Mouse (Mus musculus) heart, postnatal 0 days (tissue): Measurements from ENCODE around the gene Cacng6. TPM values are rescaled to one million over a fixed set of nuclear protein-coding genes. Genes with fewer than 3 reads are reported as not detected.

Experiments
- ATAC-seq: fragments of 200-750 bp; cut with Nextera tagmentation; 2 replicates; pipeline ENCODE4 v1.8.0; 2017; ENCODE audit warnings: low read depth, moderate number of reproducible peaks, moderate library complexity; ENCODE audit not compliant: insufficient read depth
- DNase-seq: peaks from one replicate; pipeline ENCODE4 v3.0.0-alpha.2; 2016; ENCODE audit warnings: low spot score
- H3K27ac ChIP-seq: fragments of 300-500 bp; sonication (generic); 2 replicates; pipeline ENCODE4 v1.5.1; 2014; ENCODE audit warnings: low read depth, mild to moderate bottlenecking
- H3K27me3 ChIP-seq: fragments of 300-500 bp; sonication (generic); 2 replicates; pipeline ENCODE4 v1.6.1; 2014; ENCODE audit warnings: low read length, mixed read lengths; ENCODE audit not compliant: control insufficient read depth, insufficient read depth
- H3K36me3 ChIP-seq: fragments of 300-500 bp; sonication (generic); replicated peaks from 2 replicates; pipeline ENCODE4 v1.6.1; 2014; ENCODE audit warnings: low read length, mixed read lengths; ENCODE audit not compliant: control insufficient read depth, insufficient read depth
- H3K4me1 ChIP-seq: fragments of 300-500 bp; sonication (generic); 2 replicates; pipeline ENCODE4 v1.6.1; 2014; ENCODE audit warnings: antibody characterized with exemption; ENCODE audit not compliant: control insufficient read depth, insufficient read depth
- H3K4me2 ChIP-seq: fragments of 300-500 bp; sonication (generic); 2 replicates; pipeline ENCODE4 v1.6.1; 2014; ENCODE audit warnings: low read depth, mild to moderate bottlenecking, low read length, moderate library complexity
- H3K4me3 ChIP-seq: fragments of 300-500 bp; sonication (generic); 2 replicates; pipeline ENCODE4 v1.5.1; 2014; ENCODE audit warnings: low read depth, low read length
- H3K9ac ChIP-seq: fragments of 300-500 bp; sonication (generic); replicated peaks from 2 replicates; pipeline ENCODE4 v1.6.1; 2014; ENCODE audit warnings: low read depth, low read length, mixed read lengths
- H3K9me3 ChIP-seq: fragments of 300-500 bp; sonication (generic); replicated peaks from 2 replicates; pipeline ENCODE4 v1.6.1; 2016; ENCODE audit warnings: low read length; ENCODE audit not compliant: control insufficient read depth
- CTCF ChIP-seq: IDR thresholded peaks from 2 replicates; pipeline ENCODE4 v1.5.1; 2016; ENCODE audit warnings: antibody characterized with exemption, control low read depth, low read depth
- EP300 ChIP-seq: IDR thresholded peaks from 2 replicates; pipeline ENCODE4 v1.6.1; 2016; ENCODE audit warnings: antibody characterized with exemption, low read depth
- WGBS: fragments of 180-500 bp; shearing (Covaris S2); extraction: QIAGEN DNeasy Blood & Tissue Kit; methylation state at CpG from one replicate; pipeline ENCODE4 v1.1.7; 2014; 5-methylcytosine and 5-hydroxymethylcytosine counted together
- polyA plus RNA-seq: library from polyadenylated mRNA; unstranded; fragments of >200 nt; fragmentation: Nextera tagmentation; extraction: Ambion mirVana; gene quantifications from 2 replicates; pipeline ENCODE4 v1.2.1, GENCODE M21; 2015
- total RNA-seq: library from RNA; depleted of rRNA; stranded (reverse); fragments of >200 nt; gene quantifications from 2 replicates; pipeline ENCODE4 v1.2.3, GENCODE M21; 2014; ENCODE audit warnings: low replicate concordance

The Cacng6 gene
- total and polyA plus RNA-seq, 2 experiments from 2014 or later = 20.4 to 21.3 TPM

DNA sequence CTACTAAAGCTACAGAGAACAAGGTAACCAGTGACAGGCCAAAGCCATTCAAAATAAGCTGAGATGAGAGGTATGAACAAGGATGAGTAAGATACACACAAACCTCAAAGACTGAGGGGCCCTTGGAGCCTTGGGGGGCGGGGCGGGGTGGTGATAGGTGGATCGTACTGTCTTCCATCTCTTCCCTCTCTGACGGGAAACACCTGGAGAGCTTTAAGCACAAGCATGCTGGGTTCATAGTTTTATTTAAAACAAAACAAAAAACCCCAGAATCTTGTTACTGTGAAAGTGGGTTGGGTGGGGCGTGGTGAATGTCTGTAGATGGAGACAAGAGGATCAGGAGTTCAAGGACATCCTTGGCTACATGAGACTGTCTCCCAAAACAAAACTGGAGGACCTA, 3.5 kb upstream of the Cacng6 start:
- H3K27me3 ChIP-seq = peaks cover 47% of the 10 kb centered on the region
- no peaks in the 10 kb centered on the region for H3K9me3 ChIP-seq
- 76% methylated on average over 5 of the region's 5 CpGs for WGBS
- H3K4me1 ChIP-seq = peaks cover 2% of the 10 kb centered on the region
- DNase-seq = no peak
- no peaks in the 10 kb centered on the region for H3K36me3 ChIP-seq
- no peak overlapping the region for H3K4me2 ChIP-seq
- no peak overlapping the region for H3K4me3 ChIP-seq
- no peak for ATAC-seq
- H3K9ac ChIP-seq = no peak overlapping the region
- no peak for TF ChIP-seq EP300
- TF ChIP-seq CTCF = no peak
- H3K27ac ChIP-seq = no peak overlapping the region

DNA sequence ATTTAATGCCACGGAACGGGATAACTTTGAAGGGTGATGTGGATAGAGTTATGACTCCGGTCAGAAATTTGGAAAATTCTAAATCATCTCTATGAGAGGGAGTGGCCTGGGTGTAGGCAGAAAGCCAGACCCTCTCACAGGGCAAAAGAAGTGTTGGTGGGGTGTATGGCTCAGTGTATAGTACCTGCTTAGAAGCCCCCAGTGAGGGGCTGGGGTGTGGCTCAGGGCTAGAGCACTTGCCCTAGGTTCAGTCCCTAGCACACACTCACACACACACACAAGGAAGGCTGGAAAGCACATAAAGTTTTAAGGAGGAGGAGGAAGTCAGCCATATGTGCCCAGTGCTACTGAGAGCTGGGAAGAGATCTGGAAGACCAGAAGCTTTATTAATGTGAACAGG, 2.7 kb upstream of the Cacng6 start:
- Histone ChIP-seq H3K36me3 (no peaks in the 10 kb centered on the region), H3K27ac (no peak overlapping the region), H3K4me2 (no peak overlapping the region), H3K4me3 (no peak overlapping the region), H3K27me3 (peaks cover 38% of the 10 kb centered on the region), H3K9me3 (no peaks in the 10 kb centered on the region), H3K4me1 (no peaks in the 10 kb centered on the region), H3K9ac (no peak overlapping the region)
- TF ChIP-seq CTCF (no peak), EP300 (no peak)
- DNase-seq (no peak), ATAC-seq (no peak)
- WGBS = 83% methylated on average over 3 of the region's 3 CpGs

- H3K36me3 ChIP-seq = no peaks in the 10 kb centered on the region
- ATAC-seq = no peak
- peaks cover 31% of the 10 kb centered on the region for H3K27me3 ChIP-seq
- H3K9ac ChIP-seq = no peak overlapping the region
- H3K4me2 ChIP-seq = no peak overlapping the region
- no peak overlapping the region for H3K27ac ChIP-seq
- no peaks in the 10 kb centered on the region for H3K9me3 ChIP-seq
- no peak for TF ChIP-seq CTCF
- no peak for TF ChIP-seq EP300
- H3K4me1 ChIP-seq = no peaks in the 10 kb centered on the region
- 57% methylated on average over 7 of the region's 7 CpGs for WGBS
- DNase-seq = no peak
- H3K4me3 ChIP-seq = no peak overlapping the region
Observed at GRCm38 (mm10) chr7:3422051-3422450, 1.9 kb upstream of the Cacng6 start.

GRCm38 (mm10) chr7:3423430-3423829, 565 bp upstream of the Cacng6 start:
- peak; percentile 85 for ATAC-seq
- Histone ChIP-seq H3K4me1 (no peaks in the 10 kb centered on the region), H3K9ac (peak overlapping the region; percentile 51), H3K36me3 (no peaks in the 10 kb centered on the region), H3K27ac (no peak overlapping the region), H3K4me3 (peak overlapping the region; percentile 37), H3K27me3 (peaks cover 19% of the 10 kb centered on the region; the same call in 1 of the 2 replicates), H3K4me2 (peak overlapping the region; percentile 61), H3K9me3 (no peaks in the 10 kb centered on the region)
- no peak for DNase-seq
- 1% methylated on average over 30 of the region's 30 CpGs for WGBS
- TF ChIP-seq EP300 (no peak), CTCF (no peak)

DNA sequence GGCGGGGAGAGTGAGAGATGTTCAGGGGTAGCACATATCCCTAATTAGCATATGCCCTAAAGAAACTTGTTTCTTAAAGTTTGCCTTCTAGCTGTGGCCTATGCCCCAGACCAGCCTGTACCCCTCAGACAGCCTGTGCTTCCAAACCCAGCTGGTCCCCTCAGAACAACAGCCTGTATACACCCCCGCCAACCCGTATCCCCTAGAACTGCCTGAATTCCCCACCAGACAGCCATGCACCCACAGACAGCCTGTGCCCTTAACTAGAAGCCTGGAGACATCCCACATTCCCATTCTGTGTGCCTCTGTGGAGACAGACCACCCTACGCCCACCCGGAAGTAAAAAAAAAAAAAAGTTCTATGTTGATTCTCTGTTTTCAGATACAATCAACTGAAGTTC, 1.1 kb downstream of the Cacng6 start:
- TF ChIP-seq EP300 = no peak
- TF ChIP-seq CTCF = no peak
- ATAC-seq = no peak
- no peaks in the 10 kb centered on the region for H3K9me3 ChIP-seq
- H3K27ac ChIP-seq = no peak overlapping the region
- H3K36me3 ChIP-seq = no peaks in the 10 kb centered on the region
- H3K27me3 ChIP-seq = peaks cover 19% of the 10 kb centered on the region; the same call in 1 of the 2 replicates
- H3K4me3 ChIP-seq = no peak overlapping the region
- 85% methylated on average over 5 of the region's 5 CpGs for WGBS
- no peak overlapping the region for H3K4me2 ChIP-seq
- DNase-seq = no peak
- H3K4me1 ChIP-seq = peaks cover 5% of the 10 kb centered on the region; the same call in 1 of the 2 replicates
- H3K9ac ChIP-seq = no peak overlapping the region

GRCm38 (mm10) chr7:3430161-3430560, 6.2 kb downstream of the Cacng6 start:
- Histone ChIP-seq H3K4me3 (no peak overlapping the region), H3K9ac (no peak overlapping the region), H3K4me2 (peak overlapping the region; percentile 31; the same call in 1 of the 2 replicates), H3K36me3 (no peaks in the 10 kb centered on the region), H3K4me1 (peaks cover 22% of the 10 kb centered on the region; the same call in 1 of the 2 replicates), H3K27ac (peak overlapping the region; percentile 53; the same call in 1 of the 2 replicates), H3K9me3 (no peaks in the 10 kb centered on the region), H3K27me3 (0 out of 2 replicates have a peak, but pooled peaks cover under 1% of the 10 kb centered on the region)
- 35% methylated on average over 6 of the region's 6 CpGs for WGBS
- no peak for TF ChIP-seq CTCF
- DNase-seq (peak; percentile 61), ATAC-seq (peak; percentile 71)
